Mouse (Mus musculus) stomach, postnatal 0 days (tissue): ENCODE results near the gene Cnih3.

ENCODE experiments used
- CTCF ChIP-seq: IDR thresholded peaks from 2 replicates; pipeline ENCODE4 v1.5.1; 2016; ENCODE audit warnings: antibody characterized with exemption, low read depth, mild to moderate bottlenecking, moderate library complexity
- EP300 ChIP-seq: optimal IDR thresholded peaks from 2 replicates; pipeline ENCODE3; 2016; ENCODE audit warnings: antibody characterized with exemption

GRCm38 (mm10) chr1:181314301-181314700 lies 38.1 kb upstream of the Cnih3 start:
- TF ChIP-seq EP300 = no peak
- TF ChIP-seq CTCF = no peak
